Mouse (Mus musculus): ENCODE results near the gene Pex10. TPM values are rescaled to one million over a fixed set of nuclear protein-coding genes. Genes with fewer than 3 reads are reported as not detected.

Gene Pex10
- polyA plus RNA-seq, 1 experiment from 2014 or later: 22.8 TPM

- H3K27ac ChIP-seq (ENCODE audit: low read length): no peak overlapping the region
- peak; percentile 40; the same call in 1 of the 2 replicates for ATAC-seq
- no peak overlapping the region for H3K4me3 ChIP-seq (ENCODE audit: low read depth, low read length)
- H3K36me3 ChIP-seq (ENCODE audit: control insufficient read depth, insufficient read depth, low read length): 0 out of 2 replicates have a peak, but pooled peaks cover 2% of the 10 kb centered on the region
- H3K27me3 ChIP-seq (ENCODE audit: control insufficient read depth, insufficient read depth, low read depth, low read length): no peaks in the 10 kb centered on the region
- no peak overlapping the region for H3K4me2 ChIP-seq (ENCODE audit: low read length)
- H3K4me1 ChIP-seq (ENCODE audit: control insufficient read depth, insufficient read depth, low read length): 0 out of 2 replicates have a peak, but pooled peaks cover 3% of the 10 kb centered on the region
- no peak overlapping the region for H3K9ac ChIP-seq (ENCODE audit: low read depth, low read length)
- H3K9me3 ChIP-seq (replicated peaks; ENCODE audit: control insufficient read depth, low read length, poor library complexity, severe bottlenecking): no peaks in the 10 kb centered on the region
- 72% methylated on average over 3 of the region's 3 CpGs for WGBS
These were observed 27.7 kb downstream of the Pex10 start for GRCm38 (mm10) chr4:155094565-155094964.

- ATAC-seq: peak; percentile 84
- 27% methylated on average over 8 of the region's 8 CpGs for WGBS
- Histone ChIP-seq H3K4me3 (ENCODE audit: low read depth, low read length) (no peak overlapping the region), H3K4me1 (ENCODE audit: control insufficient read depth, insufficient read depth, low read length) (0 out of 2 replicates have a peak, but pooled peaks cover 3% of the 10 kb centered on the region), H3K27me3 (ENCODE audit: control insufficient read depth, insufficient read depth, low read depth, low read length) (no peaks in the 10 kb centered on the region), H3K36me3 (ENCODE audit: control insufficient read depth, insufficient read depth, low read length) (0 out of 2 replicates have a peak, but pooled peaks cover 2% of the 10 kb centered on the region), H3K9me3 (replicated peaks; ENCODE audit: control insufficient read depth, low read length, poor library complexity, severe bottlenecking) (no peaks in the 10 kb centered on the region), H3K9ac (ENCODE audit: low read depth, low read length) (no peak overlapping the region; the same call in 1 of the 2 replicates), H3K4me2 (ENCODE audit: low read length) (no peak overlapping the region), H3K27ac (ENCODE audit: low read length) (no peak overlapping the region)
These were observed 28.6 kb downstream of the Pex10 start for GRCm38 (mm10) chr4:155095238-155095900.

GRCm38 (mm10) chr4:155095967-155096366, 29.2 kb downstream of the Pex10 start:
- Histone ChIP-seq H3K9ac (ENCODE audit: low read depth, low read length) (no peak overlapping the region), H3K36me3 (ENCODE audit: control insufficient read depth, insufficient read depth, low read length) (no peaks in the 10 kb centered on the region), H3K9me3 (replicated peaks; ENCODE audit: control insufficient read depth, low read length, poor library complexity, severe bottlenecking) (no peaks in the 10 kb centered on the region), H3K4me1 (ENCODE audit: control insufficient read depth, insufficient read depth, low read length) (0 out of 2 replicates have a peak, but pooled peaks cover 3% of the 10 kb centered on the region), H3K4me3 (ENCODE audit: low read depth, low read length) (no peak overlapping the region), H3K27me3 (ENCODE audit: control insufficient read depth, insufficient read depth, low read depth, low read length) (no peaks in the 10 kb centered on the region), H3K4me2 (ENCODE audit: low read length) (no peak overlapping the region), H3K27ac (ENCODE audit: low read length) (no peak overlapping the region)
- 83% methylated on average over 8 of the region's 8 CpGs for WGBS
- 0 out of 2 replicates have a peak, but pooled peaks have one; percentile 21 for ATAC-seq

- WGBS: 89% methylated on average over 6 of the region's 6 CpGs
- no peak for ATAC-seq
- no peaks in the 10 kb centered on the region for H3K9me3 ChIP-seq (replicated peaks; ENCODE audit: control insufficient read depth, low read length, poor library complexity, severe bottlenecking)
- H3K27me3 ChIP-seq (ENCODE audit: control insufficient read depth, insufficient read depth, low read depth, low read length): no peaks in the 10 kb centered on the region
- H3K4me3 ChIP-seq (ENCODE audit: low read depth, low read length): no peak overlapping the region
- no peak overlapping the region for H3K9ac ChIP-seq (ENCODE audit: low read depth, low read length)
- no peak overlapping the region for H3K27ac ChIP-seq (ENCODE audit: low read length)
- no peak overlapping the region for H3K4me2 ChIP-seq (ENCODE audit: low read length)
- 0 out of 2 replicates have a peak, but pooled peaks cover 3% of the 10 kb centered on the region for H3K4me1 ChIP-seq (ENCODE audit: control insufficient read depth, insufficient read depth, low read length)
- H3K36me3 ChIP-seq (ENCODE audit: control insufficient read depth, insufficient read depth, low read length): no peaks in the 10 kb centered on the region
These were observed 30.6 kb downstream of the Pex10 start for GRCm38 (mm10) chr4:155097452-155097851.

GRCm38 (mm10) chr4:155098572-155098971, 31.8 kb downstream of the Pex10 start:
- Histone ChIP-seq H3K9me3 (replicated peaks; ENCODE audit: control insufficient read depth, low read length, poor library complexity, severe bottlenecking) (no peaks in the 10 kb centered on the region), H3K4me3 (ENCODE audit: low read depth, low read length) (no peak overlapping the region), H3K27me3 (ENCODE audit: control insufficient read depth, insufficient read depth, low read depth, low read length) (no peaks in the 10 kb centered on the region), H3K4me1 (ENCODE audit: control insufficient read depth, insufficient read depth, low read length) (0 out of 2 replicates have a peak, but pooled peaks cover 3% of the 10 kb centered on the region), H3K4me2 (ENCODE audit: low read length) (no peak overlapping the region), H3K27ac (ENCODE audit: low read length) (no peak overlapping the region), H3K9ac (ENCODE audit: low read depth, low read length) (no peak overlapping the region), H3K36me3 (ENCODE audit: control insufficient read depth, insufficient read depth, low read length) (no peaks in the 10 kb centered on the region)
- no peak for ATAC-seq
- WGBS: 74% methylated on average over 4 of the region's 4 CpGs

- no peak for ATAC-seq
- no peaks in the 10 kb centered on the region for H3K27me3 ChIP-seq (ENCODE audit: control insufficient read depth, insufficient read depth, low read depth, low read length)
- 95% methylated on average over 4 of the region's 4 CpGs for WGBS
- no peak overlapping the region for H3K4me2 ChIP-seq (ENCODE audit: low read length)
- no peak overlapping the region for H3K9ac ChIP-seq (ENCODE audit: low read depth, low read length)
- no peaks in the 10 kb centered on the region for H3K4me1 ChIP-seq (ENCODE audit: control insufficient read depth, insufficient read depth, low read length)
- H3K4me3 ChIP-seq (ENCODE audit: low read depth, low read length): no peak overlapping the region
- no peak overlapping the region for H3K27ac ChIP-seq (ENCODE audit: low read length)
- H3K36me3 ChIP-seq (ENCODE audit: control insufficient read depth, insufficient read depth, low read length): no peaks in the 10 kb centered on the region
- no peaks in the 10 kb centered on the region for H3K9me3 ChIP-seq (replicated peaks; ENCODE audit: control insufficient read depth, low read length, poor library complexity, severe bottlenecking)
These were observed 41.1 kb downstream of the Pex10 start for GRCm38 (mm10) chr4:155107886-155108285.

GRCm38 (mm10) chr4:155109471-155109870, 42.7 kb downstream of the Pex10 start:
- Histone ChIP-seq H3K4me3 (ENCODE audit: low read depth, low read length) (no peak overlapping the region), H3K4me2 (ENCODE audit: low read length) (no peak overlapping the region), H3K9ac (ENCODE audit: low read depth, low read length) (no peak overlapping the region), H3K36me3 (ENCODE audit: control insufficient read depth, insufficient read depth, low read length) (no peaks in the 10 kb centered on the region), H3K27ac (ENCODE audit: low read length) (no peak overlapping the region), H3K9me3 (replicated peaks; ENCODE audit: control insufficient read depth, low read length, poor library complexity, severe bottlenecking) (no peaks in the 10 kb centered on the region), H3K27me3 (ENCODE audit: control insufficient read depth, insufficient read depth, low read depth, low read length) (no peaks in the 10 kb centered on the region), H3K4me1 (ENCODE audit: control insufficient read depth, insufficient read depth, low read length) (no peaks in the 10 kb centered on the region)
- no peak for ATAC-seq
- WGBS: 90% methylated on average over 5 of the region's 5 CpGs

GRCm38 (mm10) chr4:155113766-155114410, 47.1 kb downstream of the Pex10 start:
- no peaks in the 10 kb centered on the region for H3K36me3 ChIP-seq (ENCODE audit: control insufficient read depth, insufficient read depth, low read length)
- H3K9me3 ChIP-seq (replicated peaks; ENCODE audit: control insufficient read depth, low read length, poor library complexity, severe bottlenecking): no peaks in the 10 kb centered on the region
- H3K9ac ChIP-seq (ENCODE audit: low read depth, low read length): no peak overlapping the region
- H3K27ac ChIP-seq (ENCODE audit: low read length): no peak overlapping the region
- WGBS: 62% methylated on average over 8 of the region's 8 CpGs
- no peak overlapping the region for H3K4me2 ChIP-seq (ENCODE audit: low read length)
- no peak overlapping the region for H3K4me3 ChIP-seq (ENCODE audit: low read depth, low read length)
- no peaks in the 10 kb centered on the region for H3K27me3 ChIP-seq (ENCODE audit: control insufficient read depth, insufficient read depth, low read depth, low read length)
- no peak for ATAC-seq
- H3K4me1 ChIP-seq (ENCODE audit: control insufficient read depth, insufficient read depth, low read length): no peaks in the 10 kb centered on the region; the same call in 1 of the 2 replicates

GRCm38 (mm10) chr4:155116607-155117006, 49.8 kb downstream of the Pex10 start:
- ATAC-seq: no peak
- no peak overlapping the region for H3K4me2 ChIP-seq (ENCODE audit: low read length)
- H3K4me1 ChIP-seq (ENCODE audit: control insufficient read depth, insufficient read depth, low read length): no peaks in the 10 kb centered on the region; the same call in 1 of the 2 replicates
- H3K36me3 ChIP-seq (ENCODE audit: control insufficient read depth, insufficient read depth, low read length): no peaks in the 10 kb centered on the region
- WGBS: 83% methylated on average over 4 of the region's 4 CpGs
- H3K27me3 ChIP-seq (ENCODE audit: control insufficient read depth, insufficient read depth, low read depth, low read length): no peaks in the 10 kb centered on the region
- no peak overlapping the region for H3K27ac ChIP-seq (ENCODE audit: low read length)
- H3K9me3 ChIP-seq (replicated peaks; ENCODE audit: control insufficient read depth, low read length, poor library complexity, severe bottlenecking): no peaks in the 10 kb centered on the region
- no peak overlapping the region for H3K4me3 ChIP-seq (ENCODE audit: low read depth, low read length)
- no peak overlapping the region for H3K9ac ChIP-seq (ENCODE audit: low read depth, low read length)

Measured in midbrain, embryonic 16.5 days (tissue).